Mouse (Mus musculus) fat pad, adult 2 months (tissue): ENCODE measurements at regions not wholly inside any gene's neighbourhood (a gene's known extent, or its start where the extent isn't known, plus 50 kb on each side); places are given as distances from the start of the nearest gene placed in this dataset.

Experiments
- DNase-seq: peaks from one replicate; pipeline ENCODE4 v3.0.0-alpha.2; 2011; ENCODE audit warnings: low read depth, low spot score; ENCODE audit errors: extremely low read depth

DNA sequence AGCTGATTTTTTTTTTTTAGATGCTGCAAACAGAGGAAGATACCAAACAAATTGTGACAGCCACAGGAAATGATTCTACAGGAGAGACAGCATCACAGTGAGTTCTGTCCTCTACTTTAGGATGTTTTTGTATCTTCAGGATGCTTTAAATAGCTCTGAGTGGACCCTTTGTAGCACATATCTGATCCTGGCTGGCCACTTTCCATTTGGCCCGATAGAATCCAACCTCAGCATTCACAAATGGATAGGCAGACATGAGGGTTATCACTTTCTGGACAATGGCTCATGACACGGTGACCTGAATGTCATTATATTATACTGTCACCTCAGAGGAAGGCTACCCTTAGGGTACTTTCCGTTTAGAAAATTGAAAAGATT lies 379.3 kb downstream of the Gm10295 start:
- DNase-seq: no peak

- DNase-seq: no peak
Measured at GRCm38 (mm10) chr7:70971323-70972022, 379.8 kb downstream of the Gm10295 start.

DNA sequence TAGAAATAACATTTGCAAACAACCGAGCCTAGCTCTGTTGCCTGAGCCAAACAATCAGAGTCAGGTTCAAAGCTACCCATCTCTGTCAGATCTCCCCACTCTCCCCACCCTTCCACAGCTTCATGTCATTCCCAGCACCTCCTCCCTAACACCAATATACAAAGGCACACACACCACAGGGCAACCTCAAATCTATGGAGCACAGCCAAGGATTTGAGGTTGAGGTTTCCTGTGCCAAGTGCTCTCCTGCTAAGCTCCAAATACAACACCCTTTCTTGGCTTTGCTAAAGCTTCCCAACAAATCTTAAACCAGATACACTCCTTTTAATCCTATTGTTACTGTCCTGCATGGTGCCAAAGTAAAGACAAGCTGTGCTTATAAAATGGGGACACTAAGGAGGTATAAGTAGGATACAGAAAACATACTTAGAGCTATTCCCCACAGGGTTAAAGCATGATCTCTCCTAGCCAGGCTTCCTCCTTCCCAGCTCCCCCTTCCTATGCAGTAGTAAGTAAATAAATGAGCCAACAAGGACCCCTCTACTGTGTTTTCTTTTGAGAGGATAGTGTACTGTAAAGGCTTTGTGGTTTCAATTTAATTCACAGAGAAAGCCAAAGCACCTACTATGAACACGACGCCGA lies 398.8 kb downstream of the Gm10295 start:
- peak; percentile 11 for DNase-seq

DNA sequence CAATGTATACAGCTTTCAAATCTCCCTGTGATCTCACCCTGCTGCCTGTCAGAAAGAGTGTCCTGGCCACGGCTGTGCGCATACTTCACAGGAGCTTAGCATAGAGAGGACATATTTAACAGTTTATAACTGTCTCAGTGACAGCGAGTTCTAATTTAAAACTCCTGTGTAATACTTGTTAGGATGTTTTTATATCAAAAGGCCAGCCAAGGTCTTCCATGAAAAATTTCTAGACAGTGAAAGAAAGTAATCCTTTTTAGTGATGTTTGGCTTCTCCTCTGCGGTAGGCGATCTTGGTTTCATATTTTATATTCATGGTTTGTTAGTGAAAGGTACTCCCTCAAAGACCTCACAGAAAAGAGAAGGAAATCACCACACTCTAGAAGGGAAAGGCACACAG lies 403.0 kb downstream of the Gm10295 start:
- DNase-seq: no peak

DNA sequence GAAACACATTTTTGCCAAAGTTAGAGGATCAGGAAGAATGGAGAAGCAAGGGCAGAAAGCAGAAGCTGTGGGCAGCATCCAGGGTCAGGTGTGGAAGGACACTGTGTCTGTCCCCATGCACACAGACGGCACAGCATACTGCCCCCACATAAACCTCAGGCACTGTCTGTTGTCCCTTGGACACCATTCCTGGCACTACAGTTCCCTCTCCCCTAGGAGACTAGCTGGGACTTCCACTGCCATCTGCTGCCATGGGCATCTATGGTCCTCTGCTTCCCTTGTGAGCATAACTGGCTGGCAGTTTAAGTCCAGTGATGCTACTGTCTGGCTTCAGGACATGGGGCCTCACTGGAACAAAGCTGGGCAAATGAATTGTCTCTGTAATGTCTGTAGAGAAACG lies 405.0 kb downstream of the Gm10295 start:
- DNase-seq: no peak

GRCm38 (mm10) chr7:70930911-70931310 lies 420.4 kb downstream of the Gm10295 start:
- no peak for DNase-seq

GRCm38 (mm10) chr7:70929935-70930334 lies 421.4 kb downstream of the Gm10295 start:
- DNase-seq: no peak

- DNase-seq: no peak
Measured at GRCm38 (mm10) chr7:70928001-70928400, 423.3 kb downstream of the Gm10295 start.

- DNase-seq: no peak
Measured at GRCm38 (mm10) chr7:70917016-70917415, 434.3 kb downstream of the Gm10295 start.

- no peak for DNase-seq
Measured at GRCm38 (mm10) chr7:70908921-70909320, 442.4 kb downstream of the Gm10295 start.

DNA sequence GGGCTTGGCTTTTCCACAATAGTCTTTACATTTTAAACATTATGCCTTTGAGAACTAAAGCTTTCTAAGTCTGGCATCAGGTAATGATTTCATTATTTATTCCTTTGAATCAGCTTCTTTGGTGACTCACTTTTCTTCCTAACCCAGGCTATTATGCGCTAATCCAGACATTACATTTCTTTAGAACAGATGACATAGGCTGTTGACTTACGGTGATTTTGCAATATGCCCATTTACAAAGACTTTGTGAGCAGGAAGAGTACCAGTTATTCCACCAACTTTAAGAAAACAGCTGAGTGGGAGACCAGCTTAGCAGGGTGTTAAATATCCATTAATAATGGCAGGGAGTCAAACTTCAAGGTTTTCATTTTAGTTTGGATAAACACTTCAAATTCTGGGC lies 459.6 kb downstream of the Gm10295 start:
- DNase-seq: peak; percentile 30

DNA sequence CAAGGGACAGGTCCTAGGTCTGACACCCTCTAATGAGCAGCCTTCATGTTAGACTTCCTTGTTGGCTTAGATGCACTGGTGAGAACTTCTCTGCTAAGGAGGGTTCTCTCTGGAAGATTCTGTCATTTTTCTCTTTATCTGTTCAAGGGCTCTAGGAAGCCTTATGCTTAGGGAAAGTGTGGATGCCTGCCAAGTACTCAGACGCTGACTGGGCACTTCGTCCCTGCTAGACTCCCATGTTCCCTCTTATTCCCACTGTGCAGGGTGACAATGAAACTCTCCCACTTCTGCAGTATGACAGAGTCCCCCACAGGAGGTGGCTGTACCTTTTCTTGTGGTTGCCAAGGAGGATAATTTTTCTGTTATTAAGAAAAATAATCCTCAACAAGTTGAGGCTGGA lies 470.8 kb downstream of the Gm10295 start:
- DNase-seq: no peak

DNA sequence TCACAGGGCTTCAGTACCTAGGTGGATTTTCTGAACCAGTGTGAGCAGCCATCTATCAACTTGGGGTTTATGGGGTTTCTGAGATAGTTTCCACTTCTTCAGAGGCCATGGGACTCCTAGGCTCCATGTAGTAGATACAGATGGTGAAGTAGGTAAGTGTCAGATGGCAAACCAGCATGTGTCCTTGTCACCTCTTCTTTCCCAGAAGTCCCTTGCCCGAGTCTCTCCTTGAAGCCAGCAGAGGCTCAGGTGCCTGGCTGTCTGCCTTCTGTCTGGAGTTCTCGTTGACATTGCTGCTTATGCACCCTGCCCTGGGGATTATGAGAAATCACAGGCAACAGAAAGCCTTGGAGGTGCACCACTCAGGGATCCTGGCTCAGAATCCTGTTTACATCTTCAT lies 476.9 kb downstream of the Gm10295 start:
- DNase-seq: no peak

- DNase-seq: no peak
Measured at GRCm38 (mm10) chr7:70870841-70871534, 480.3 kb downstream of the Gm10295 start.

DNA sequence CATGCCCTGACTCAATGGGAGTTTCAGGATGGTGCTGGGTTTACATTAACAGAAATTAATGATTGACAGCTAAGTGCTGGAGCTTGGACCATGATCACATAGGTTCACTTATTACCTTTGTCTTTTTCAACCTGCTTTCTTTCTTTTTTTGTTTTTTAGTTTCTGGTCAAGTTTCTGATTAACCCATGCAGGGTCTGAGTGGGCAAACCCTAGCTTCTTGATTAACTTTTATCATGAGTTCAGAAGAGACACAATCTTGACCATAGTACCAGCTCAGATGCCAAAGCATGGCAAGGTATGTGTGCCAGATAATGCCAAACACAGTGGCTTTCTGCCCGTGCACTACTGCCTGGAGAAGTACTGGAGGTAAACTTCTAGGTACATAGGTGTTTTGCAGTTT lies 482.2 kb downstream of the Gm10295 start:
- DNase-seq: no peak

GRCm38 (mm10) chr7:70859957-70860356 lies 491.3 kb downstream of the Gm10295 start:
- DNase-seq: no peak

DNA sequence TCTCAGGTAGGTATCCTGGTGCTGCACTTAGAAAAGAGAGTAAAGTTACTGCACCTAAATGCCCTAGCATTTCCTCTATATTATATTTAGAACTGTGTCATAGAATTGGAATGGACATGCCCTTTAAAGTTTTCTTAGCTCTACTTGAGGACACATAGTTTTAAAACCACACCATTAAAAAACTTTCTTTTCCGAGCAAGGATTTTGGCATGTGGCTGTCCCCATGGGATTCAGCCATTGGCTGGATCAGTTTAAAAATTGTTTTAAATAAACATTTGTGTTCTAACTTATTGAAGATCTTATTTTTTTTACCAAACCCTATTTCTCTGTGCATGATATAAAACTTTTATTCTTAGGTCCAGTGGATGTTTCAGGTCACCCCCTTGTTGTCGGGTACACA lies 484.2 kb upstream of the Nr2f2 start:
- no peak for DNase-seq

GRCm38 (mm10) chr7:70848016-70848776 lies 481.7 kb upstream of the Nr2f2 start:
- no peak for DNase-seq

DNA sequence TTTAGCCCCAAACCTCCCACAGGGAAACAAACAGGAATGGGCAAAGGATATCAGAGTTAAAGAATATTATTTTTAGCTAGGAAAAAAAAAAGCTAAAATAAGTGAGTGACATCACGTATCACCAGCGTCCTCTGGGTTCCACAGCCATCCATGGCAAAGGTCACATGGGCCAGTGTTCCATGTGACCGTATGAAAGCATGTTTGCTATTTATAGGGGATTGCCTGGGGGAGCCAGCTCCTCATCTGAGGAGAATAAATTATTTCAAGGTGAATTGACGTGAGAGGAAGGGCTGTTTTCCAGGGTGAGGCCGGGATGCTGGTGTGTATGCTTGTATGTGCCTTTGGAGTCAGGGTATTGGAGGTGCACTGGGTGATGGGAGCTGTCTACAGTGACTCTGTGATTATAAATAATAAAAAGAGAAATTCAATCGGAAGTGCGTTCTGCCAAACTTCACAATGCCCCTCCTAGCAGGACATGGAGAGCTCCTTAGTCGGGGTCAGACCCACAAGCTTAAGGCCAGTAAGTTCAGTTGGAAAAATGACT lies 481.0 kb upstream of the Nr2f2 start:
- no peak for DNase-seq

DNA sequence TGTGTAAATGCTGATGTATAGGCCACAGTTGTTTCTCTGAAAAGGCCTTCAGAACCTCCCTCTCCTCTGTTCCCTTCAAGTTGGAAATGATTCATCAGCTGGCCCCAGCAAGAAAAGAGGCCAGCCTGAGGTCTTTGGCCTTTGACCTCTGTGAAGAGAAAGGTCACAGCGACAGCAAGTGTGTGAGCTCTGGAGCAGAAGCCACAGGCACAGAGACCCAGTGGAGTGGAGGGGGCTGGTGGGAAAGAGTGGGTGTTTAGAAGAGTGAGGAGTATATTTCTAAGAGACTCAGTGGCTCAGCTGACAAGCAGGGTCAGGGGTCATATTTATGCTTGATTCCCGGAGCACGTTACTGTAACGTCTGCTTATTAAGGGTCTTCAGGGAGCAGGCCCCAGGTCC lies 479.5 kb upstream of the Nr2f2 start:
- no peak for DNase-seq

GRCm38 (mm10) chr7:70840142-70840541 lies 473.6 kb upstream of the Nr2f2 start:
- DNase-seq: no peak
